Mouse (Mus musculus): ENCODE data around the gene Hacd2.

Hacd2 gene

GRCm38 (mm10) chr16:35113496-35113895, 91.3 kb downstream of the Hacd2 start:
- DNase-seq (ENCODE audit: low spot score in 2 of 2): no peak

- no peak for DNase-seq (ENCODE audit: low spot score in 2 of 2)
Observed at GRCm38 (mm10) chr16:35116328-35116956, 94.2 kb downstream of the Hacd2 start.

DNA sequence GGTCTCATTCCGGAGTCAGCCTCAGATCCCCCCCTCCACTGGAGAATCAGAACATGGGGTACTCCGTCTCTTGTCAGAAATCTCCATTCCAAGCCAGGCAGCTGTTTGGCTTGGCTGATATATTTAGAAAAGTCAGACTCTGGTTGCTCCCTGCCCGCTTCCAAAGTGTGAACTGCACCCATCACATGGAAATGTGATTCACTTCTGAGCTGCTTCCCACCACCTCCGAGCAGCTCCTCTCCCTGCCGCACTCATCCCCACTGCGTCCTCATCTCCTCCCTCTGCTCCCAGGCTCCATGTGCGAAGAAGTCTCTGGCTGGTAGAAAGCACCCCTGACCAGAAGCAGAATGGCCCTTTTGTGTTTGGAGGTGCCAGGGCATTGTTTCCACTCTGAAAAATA, 95.2 kb downstream of the Hacd2 start:
- no peak for DNase-seq (ENCODE audit: low spot score in 2 of 2)

GRCm38 (mm10) chr16:35120603-35121002, 98.4 kb downstream of the Hacd2 start:
- no peak for DNase-seq (ENCODE audit: low spot score in 2 of 2)

DNA sequence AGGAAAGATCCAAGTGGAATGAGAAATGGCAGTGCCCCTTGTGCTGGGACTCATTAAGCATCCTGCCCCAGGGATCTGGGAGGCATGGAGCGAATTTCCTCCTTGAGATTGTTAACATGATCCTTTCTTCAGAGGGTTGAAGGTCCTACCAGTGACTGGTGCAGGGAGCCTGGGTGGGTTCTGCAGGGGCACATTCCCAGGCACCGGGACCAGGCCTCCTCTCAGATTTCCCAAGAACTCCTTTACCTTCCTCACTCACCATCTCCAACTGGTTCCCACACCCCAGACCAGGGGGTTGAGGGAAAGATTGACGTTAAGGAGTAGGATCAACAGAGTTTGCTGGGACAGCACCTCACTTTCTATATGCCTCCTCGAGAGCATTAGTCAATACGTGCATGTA, 105.0 kb downstream of the Hacd2 start:
- no peak for DNase-seq (ENCODE audit: low spot score in 2 of 2)

DNA sequence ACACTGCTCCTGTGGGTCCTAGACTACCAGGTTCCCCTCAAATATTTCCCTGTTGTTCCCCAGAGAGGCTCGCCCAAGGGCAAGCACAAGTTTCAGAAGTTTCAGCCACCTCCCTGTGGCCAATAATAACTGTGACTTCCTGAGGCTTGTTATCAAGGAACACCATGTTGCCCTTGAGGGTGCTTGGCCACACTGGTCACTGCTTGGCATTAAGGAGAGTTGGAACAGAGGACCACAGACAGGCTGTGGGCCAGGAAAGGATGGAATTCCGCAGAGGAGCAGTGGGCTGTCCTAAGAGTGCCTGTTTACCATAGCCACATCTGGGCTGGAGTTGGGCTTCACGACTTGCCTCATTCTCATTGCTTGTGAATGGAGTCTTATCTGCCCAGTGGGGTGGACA, 107.9 kb downstream of the Hacd2 start:
- no peak for DNase-seq (ENCODE audit: low spot score in 2 of 2)

GRCm38 (mm10) chr16:35139416-35139815, 117.2 kb downstream of the Hacd2 start:
- no peak for DNase-seq (ENCODE audit: low spot score in 2 of 2)

GRCm38 (mm10) chr16:35139873-35140619, 117.8 kb downstream of the Hacd2 start:
- DNase-seq (ENCODE audit: low spot score in 2 of 2): no peak

DNA sequence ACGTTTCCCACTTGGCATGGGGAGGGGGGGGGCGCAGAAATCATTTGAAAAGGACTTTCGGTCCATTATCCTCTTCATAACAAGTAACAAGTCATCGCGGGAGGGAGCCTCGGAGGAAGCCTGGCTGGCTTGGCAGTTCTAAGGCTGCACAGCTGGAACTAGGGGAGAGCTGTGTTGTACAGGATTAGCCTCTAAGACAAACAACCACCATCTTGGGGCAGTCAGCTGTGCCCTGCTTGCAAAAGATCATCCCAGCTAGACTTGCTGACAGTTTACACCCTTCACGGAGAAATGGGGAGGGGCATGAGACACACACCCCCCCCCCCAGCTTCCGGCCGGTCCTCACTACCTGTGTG, 118.4 kb downstream of the Hacd2 start:
- DNase-seq (ENCODE audit: low spot score in 2 of 2): no peak

DNA sequence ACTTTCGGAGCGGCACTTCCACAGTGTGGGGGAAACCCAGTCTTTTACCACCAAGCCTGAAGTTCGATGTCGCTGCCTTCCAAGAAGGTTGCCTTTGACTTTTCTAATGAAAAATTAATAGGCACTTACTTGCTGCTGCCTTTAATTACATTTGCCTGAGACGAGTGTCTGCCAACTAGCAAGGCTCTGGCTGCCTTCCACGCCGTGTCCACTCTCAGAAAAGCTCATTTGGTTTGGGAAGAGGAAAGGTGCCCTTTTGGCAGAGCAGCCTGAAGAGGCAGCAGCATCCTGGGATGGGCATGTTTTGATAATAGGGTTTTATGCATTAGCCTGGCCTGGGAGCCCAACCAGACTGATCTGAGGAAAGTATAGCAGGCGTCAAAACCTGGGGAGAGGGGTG, 119.6 kb downstream of the Hacd2 start:
- DNase-seq (ENCODE audit: low spot score in 2 of 2): no peak

DNA sequence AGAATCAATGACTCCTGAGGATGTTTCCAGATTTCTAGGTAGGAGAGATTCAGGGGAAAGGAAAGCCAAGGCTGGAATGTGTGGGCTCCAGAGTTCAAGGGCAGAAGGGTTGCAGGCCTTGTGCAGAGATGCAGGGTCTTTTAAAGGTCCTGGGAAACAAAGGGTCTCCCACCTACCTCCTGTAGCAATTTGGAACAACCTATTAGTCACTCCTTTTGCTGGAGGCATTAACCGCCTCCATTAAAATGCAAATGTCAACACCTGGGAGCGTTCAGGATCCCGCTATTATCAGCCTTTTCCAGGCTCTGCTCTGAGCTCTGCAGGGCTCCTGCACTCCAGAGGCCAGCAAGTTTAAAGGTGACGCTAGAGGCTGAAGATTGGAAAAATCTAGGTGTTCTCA, 123.9 kb downstream of the Hacd2 start:
- DNase-seq (ENCODE audit: low spot score in 2 of 2): no peak

- no peak for DNase-seq (ENCODE audit: low spot score in 2 of 2)
Observed at GRCm38 (mm10) chr16:35153146-35153755, 131.0 kb downstream of the Hacd2 start.

DNA sequence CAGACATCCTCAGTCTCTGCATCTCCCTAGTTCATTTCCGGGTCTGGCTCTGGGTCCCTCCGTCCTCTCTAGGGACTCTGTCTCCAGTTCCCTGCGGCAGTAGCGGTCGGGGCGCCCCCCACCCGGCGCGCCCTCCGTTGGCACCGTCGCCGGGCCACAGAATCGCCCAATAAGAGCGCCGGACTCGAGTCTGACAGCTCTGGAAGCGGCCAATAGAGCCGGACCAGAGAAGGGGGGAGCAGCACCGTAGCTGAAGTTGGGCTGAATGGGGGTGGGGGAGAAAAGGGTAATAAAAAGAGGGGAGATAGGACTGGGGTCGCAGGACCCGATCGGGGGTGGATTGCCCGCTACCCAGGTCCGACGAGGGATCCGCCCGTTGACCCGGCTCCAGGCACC, 132.0 kb downstream of the Hacd2 start:
- no peak for DNase-seq (ENCODE audit: low spot score in 2 of 2)

DNA sequence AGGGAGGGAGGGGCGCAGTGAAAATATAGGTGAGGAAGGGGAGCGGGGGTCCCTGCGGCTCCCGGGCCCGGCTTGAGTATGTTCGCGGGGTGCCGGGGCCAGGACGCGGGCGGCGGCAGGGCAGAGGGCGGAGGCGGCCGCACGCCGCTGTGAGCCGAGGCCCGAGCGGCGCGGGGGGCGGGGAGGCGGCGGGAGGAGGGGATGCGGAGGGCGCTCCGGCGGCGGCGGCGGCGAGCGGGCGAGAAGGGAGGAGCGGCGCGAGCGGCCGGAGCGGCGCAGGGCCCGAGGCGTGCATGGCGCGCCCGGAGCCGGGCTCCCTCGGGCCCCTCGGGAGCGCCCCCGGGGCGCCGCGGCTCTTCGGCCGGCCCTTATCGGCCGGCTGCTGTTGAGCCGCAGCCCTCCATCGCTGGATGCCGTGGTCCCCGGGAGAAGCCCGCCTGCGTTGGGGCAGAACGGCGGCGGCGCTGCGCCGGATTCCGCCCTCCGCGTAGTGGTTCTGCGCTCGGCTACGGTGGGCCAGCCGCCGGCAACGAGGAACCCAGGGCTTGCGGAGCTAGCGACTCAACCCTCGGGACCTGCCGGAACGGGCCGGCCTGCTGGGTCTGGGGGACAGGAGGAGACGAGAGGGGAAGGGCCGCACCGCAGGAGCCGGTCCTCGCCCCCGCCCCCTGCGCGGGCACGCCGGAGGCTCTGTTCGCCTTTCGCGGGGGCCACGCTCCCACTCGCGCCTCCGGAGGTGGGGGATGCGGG, 132.6 kb downstream of the Hacd2 start, which contains the start of gene Adcy5:
TSS of gene Adcy5 (plus strand) at position 237 of the 750 bp plus-strand sequence.
- no peak for DNase-seq (ENCODE audit: low spot score in 2 of 2)

- no peak for DNase-seq (ENCODE audit: low spot score in 2 of 2)
Observed at GRCm38 (mm10) chr16:35155391-35156305, 133.4 kb downstream of the Hacd2 start.

DNA sequence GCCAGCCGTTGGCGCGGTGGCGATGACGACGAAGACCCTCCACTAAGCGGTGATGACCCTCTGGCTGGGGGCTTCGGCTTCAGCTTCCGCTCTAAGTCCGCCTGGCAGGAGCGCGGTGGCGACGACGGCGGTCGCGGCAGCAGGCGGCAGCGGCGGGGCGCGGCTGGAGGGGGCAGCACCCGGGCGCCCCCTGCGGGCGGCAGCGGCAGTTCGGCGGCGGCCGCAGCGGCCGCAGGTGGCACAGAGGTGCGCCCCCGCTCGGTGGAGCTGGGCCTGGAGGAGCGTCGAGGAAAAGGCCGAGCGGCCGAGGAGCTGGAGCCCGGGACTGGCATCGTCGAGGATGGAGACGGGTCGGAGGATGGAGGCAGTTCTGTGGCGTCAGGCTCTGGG, 134.1 kb downstream of the Hacd2 start:
- peak in 1 of 2 experiments; percentile 22 for DNase-seq (ENCODE audit: low spot score in 2 of 2)

DNA sequence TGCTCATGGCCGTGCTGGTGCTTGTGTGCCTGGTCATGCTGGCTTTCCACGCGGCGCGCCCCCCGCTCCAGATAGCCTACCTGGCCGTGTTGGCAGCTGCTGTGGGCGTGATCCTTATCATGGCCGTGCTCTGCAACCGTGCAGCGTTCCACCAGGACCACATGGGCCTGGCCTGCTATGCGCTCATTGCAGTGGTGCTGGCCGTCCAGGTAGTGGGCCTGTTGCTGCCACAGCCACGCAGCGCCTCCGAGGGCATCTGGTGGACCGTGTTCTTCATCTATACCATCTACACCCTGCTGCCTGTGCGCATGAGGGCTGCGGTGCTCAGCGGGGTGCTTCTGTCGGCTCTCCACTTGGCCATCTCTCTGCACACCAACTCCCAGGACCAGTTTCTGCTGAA, 134.6 kb downstream of the Hacd2 start:
- no peak for DNase-seq (ENCODE audit: low spot score in 2 of 2)

Data from natural killer cell, adult 2 months (primary cell).